Mouse (Mus musculus): ENCODE measurements around the gene Gm867.

Gene Gm867

DNA sequence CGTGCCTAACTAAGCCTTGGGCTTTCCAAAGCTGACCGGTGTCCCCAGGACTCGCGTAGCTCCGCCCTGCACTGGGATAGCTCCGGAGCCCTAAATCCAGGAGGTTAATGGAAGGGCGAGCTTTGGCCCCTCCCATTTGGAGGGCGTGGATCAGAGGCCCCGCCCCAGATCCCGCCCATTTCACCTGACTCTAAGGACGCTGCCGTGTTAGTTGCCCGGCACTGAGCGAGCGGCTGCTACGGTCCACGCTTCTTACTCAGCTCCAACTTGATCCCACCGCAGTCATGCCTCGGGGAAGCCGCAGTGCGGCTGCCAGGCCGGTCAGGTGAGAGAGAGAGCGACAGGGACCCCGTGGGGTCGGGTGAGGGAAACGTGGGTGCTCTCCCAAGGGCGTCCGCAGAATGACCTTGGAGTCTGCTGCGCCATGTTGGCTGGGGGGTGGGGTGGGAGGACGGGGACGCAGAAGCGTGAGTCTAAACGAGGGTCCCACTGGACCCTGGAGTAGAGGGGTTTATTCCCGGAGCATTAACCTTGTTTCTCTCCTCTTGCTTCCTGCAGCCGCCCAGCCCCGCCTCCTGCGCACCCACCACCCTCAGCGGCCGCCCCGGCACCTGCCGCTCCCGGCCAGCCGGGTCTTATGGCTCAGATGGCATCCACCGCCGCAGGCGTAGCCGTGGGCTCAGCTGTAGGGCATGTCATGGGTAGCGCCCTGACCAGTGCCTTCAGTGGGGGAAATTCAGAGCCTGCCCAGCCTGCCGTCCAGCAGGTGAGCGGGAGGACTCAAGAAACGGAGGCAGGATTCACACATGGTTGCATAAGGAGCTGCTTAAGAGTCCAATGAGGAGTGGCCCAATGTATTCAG lies 4.6 kb downstream of the Gm867 start, which contains the start of gene Mmp11:
Mmp11 (minus strand) TSS at position 817 of the 862 bp plus-strand sequence.
- DNase-seq: peak; percentile 58

DNA sequence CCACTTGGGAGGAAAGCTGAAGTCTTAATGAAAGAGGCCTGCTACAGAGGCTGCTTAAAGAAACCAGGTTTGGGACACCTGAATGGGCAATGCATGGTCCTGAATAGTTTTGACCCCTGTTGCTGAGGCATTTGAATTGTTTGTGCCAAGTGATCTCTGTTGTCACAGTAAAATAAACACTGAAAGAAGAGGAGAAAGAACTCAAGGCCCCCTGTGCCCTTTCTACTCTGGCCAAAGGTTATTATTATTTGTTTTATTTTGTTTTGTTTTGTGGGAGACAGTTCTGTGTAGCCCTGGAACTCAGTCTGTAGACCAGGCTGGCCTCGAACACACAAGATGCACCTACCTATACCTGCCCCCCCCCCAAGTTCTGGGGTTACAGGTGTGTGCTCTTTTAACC lies 5.5 kb downstream of the Gm867 start:
- DNase-seq: no peak

DNA sequence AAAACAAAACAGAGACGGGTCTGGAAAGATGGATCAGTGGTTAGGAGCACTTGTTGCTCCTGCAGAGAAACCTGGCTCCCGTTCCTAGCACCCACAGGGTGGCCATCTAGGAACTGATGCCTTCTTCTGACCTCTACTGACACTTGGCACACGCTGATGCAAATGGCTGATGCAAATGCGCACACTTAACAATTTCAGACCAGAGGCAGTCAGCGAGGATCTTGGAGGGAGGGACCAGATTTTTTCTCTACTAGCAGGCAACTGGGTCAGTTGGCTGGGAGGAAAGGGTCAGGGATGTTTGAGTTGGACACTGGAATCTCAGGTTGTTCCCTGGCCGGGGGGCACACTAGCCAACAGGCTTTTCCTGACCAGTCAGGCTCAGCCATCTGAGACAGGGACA lies 7.6 kb downstream of the Gm867 start, which contains the start of gene Chchd10:
Chchd10 (plus strand) TSS at position 240 of the 400 bp plus-strand sequence.
- DNase-seq: no peak

DNA sequence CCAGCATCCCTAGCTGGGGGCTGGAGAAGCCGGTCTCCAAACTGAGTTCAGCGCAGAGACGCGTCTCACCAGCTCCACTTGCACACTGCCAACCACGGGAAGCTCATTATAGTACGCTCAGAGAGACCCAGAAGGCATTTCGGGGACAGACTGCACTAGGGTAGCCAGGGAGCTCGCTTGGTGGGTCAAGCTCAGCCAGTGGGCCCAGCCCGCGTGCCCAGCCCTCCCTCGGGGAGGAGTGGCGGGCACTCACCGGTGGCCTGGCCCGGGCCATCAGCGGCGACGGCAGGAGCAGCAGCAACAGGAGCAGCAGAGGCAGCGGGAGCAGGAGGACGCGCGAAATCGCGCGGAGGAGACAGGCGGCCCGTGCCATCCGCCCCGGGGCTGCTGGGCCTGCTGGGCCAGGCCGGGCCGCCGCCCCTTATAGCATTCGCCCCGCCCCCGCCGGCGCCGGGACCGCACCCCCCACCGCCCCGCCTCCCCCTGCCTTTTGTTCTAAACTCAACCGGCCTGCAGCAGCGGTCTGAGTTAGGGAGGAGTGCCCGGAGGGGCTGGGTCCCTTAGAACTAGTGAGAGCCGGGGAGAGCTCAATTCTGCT lies 8.3 kb downstream of the Gm867 start:
- peak; percentile 42 for DNase-seq

DNA sequence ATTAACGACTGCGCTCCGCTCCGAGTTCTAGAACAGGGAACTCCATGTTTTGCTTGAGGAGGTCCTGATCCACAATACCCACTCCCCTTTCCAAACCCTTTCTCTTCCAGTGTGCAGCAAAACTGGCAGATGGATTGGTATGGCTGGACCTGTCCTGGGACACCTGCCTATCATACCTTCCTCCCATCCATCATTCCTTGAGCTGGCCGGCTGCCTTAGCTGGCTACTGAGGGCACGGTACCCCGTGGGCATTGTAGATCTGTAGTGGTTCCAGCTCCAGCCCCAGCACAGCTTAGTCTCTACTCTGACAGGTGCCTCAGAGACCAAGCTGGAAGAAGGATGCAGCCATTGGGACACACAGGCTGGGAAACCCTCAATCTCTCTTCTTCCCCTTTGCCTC lies 9.2 kb downstream of the Gm867 start:
- no peak for DNase-seq

DNA sequence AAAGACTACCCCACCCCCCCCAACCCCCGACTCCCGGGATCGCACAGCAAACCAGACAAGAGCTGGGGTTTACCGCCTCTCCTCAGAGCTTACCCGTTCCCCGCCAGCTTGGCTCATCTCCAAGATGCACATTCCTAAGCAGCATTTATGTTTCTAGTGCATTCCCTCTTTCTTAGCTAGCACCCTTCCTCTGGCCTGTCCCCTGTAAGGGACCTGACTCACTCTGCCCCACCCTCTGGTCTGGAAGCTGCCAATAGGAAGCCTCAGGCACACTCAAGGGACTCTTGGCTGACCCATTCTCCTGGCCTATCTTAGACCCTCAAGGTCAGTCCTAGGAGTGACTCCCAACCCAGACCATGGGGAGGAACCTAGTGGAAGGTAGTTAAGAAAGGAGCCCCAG lies 10.2 kb downstream of the Gm867 start:
- no peak for DNase-seq

DNA sequence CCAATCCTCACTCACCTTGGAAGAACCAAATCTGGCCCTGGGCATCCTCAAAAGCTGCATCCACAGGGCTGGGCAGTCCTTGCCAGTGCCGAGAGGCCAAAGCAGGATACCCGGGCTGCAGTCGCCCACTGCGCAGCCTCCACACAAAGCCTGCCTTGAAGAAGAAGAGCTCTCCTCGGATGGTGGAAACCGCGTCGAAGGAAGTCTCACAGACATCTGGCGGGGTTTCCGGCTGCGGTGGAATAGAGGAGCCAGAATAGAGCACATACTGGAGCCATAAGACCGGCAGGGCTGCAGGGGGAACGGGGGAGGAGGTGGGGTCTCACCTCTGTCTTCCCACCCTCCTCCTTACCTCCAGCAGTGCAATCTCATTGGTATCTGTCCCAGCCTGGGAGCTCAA lies 14.1 kb downstream of the Gm867 start:
- peak; percentile 29 for DNase-seq

DNA sequence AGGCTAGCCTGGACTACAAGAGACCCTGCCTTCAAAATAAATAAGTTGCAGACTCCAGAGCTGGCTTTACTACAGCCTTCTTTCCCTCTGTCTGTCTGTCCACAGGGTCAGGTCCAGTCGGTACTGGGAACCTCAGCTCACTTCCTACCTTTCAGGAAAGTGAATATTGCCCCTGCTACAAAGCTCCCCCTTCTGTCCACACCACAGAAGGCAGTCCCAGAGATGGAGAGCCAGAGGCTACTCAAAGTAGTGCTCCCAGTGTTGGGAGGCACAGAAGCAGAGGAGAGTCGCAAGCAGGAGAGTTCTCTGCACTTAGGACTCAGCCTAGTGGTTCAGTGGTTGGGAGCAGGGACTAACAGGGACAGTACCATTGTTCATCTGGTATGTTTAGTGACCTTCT lies 16.1 kb downstream of the Gm867 start:
- no peak for DNase-seq

DNA sequence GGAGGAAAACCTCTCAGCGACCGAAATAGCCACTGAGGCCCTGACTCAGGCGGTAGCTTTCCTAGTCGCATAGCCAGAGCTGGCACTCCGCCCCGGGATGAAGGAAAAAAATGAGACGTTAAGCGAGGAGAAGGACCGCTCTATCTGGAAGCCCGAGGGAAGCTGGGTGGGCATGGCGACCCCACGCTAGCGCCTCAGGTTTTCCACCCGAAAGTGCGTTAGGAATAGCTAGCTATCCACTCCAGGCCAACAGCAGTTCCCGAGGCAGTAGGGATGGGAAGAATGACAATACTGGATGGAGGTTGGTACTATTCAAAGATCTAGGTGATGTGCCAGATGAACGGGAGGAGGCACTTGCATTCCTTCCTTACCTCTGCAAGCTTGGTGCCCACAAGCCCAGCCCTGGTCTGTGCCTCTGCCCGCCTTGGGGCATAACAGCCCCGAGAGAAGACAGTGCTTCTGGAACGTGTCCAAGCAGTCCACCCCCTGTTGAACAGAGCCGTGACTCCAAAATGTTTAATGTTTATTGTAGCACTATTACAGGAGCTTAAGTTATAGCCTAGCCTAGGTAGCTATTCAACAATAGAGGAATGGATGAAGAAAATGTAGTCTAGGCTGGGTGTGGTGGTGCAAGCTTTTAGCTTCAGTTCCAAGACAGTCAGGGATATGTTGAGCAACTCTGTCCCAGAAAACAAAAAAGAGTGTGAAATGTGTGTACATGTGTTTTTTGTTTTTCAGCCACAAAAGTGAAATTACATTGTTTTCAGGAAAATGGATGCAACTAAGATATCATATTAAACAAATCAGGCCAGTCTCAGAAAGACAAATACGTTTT lies 18.5 kb downstream of the Gm867 start:
- no peak for DNase-seq

DNA sequence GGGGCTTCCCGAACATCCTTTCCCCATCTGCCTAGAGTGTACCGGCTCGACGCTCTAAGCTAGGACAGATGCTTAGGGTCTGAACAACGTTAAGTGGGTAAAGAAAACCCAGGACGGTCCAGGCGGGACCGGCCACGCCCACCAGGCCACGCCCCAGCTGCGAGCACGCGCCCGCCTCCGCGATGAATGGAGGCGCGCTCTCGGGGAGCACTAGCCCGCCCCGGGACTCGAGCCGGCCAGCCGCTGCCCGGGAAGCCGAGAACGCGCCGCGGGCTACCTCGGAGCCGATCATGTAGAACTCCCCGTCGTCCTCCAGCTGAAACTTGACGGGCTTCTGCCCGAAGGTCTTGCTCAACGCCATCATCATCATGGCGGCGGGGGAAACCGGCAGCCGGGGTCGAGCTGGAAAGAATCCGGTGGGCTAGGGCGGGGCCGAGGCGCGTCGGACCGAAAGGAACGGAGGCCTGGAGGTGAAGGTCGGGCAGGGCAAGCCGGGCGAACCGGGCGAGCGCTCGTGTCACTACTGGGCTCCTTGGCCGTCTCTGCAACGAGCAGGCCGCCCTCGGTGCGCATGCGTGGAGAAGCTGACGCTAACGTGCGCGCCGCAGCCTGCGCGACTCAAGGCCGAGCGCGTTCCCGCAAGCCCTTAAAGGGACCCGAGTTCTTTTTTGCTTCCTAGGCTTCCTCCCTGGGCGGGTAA lies 19.3 kb downstream of the Gm867 start, which contains the start of gene Smarcb1:
Smarcb1 (minus strand) TSS at position 592 of the 700 bp plus-strand sequence.
- peak; percentile 93 for DNase-seq

DNA sequence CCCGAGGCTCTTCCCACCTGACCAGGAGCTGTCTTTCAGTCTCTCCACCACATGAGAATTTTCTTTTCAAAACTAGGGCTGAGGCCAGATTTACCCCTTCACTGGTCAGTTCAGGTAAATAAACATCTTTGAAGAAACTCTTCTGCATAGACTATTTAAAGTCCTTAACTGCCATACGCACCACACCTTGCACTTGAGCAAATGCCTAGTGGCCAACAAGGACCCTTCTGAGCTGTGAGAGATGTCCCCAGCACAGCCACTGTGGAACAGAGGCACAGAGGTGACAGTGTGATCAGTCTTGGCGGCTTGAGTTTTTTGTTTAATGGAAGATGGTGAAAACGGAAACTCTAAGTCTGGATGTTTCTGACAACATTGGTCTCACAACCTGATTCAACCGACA lies 21.4 kb downstream of the Gm867 start:
- DNase-seq: no peak

DNA sequence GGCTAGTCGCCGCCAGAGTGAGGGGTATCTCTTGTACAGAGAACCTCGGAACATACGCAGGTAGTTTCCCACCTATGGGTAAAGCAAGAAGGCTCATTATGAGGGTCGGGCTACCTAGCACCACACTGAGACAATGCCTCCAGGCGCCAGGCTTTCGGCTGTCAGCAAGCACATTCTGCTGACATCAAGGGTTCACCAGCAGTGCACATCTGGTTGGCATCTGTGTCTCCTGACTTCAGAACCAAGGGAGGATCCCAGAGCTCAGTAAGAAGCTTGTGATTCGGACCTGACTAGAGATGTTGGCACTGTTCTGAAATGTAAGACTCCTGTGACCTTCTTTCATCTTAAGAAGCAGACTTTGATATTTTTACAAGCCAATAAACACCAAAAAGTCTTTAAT lies 23.6 kb downstream of the Gm867 start:
- DNase-seq: no peak

DNA sequence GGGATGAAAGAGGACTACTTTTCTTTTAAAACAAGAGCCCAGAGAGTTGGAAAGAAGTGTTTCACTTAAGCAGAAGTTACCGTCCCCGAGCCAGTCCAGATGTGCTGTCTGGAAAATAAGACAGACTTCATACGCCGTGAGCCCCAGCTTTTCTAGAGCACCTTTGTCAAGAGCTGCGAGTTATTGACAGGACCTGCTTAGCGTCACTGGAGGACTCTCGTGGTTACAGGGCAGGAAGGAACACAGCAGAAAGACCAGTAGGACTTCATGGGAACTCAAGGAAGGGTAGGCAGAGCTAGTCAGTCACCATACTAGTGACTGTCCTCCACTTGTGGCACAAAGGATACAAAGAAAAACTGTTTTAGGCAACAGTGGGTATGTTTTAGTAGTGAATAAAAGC lies 24.9 kb downstream of the Gm867 start:
- DNase-seq: no peak

DNA sequence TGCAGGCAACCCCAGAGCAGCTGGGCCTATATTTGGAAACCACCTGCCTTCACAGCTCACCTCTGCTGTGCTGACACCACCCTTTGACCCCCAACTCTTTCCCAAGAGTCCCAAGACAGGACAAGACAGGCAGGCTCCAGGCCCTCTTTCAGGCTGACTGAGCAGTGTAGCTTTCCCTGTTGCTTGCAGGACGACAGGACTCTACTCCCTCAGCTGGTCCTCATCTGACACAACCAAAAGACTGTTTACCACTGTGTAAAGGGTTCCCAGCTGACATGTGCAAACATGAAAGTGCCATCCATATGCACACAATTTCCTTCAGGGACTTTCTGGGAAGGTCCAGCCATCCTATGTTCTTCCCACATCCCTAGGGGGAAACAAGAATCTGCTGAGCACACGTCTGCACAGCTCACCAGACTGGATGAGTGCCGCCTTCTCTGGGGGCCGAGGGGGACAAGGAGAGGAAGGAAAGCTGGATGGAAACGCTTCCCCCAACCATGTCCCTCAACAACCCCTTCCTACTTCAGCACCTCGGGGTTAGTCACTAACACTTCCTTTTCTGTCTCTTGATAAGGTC lies 27.4 kb downstream of the Gm867 start:
- no peak for DNase-seq

DNA sequence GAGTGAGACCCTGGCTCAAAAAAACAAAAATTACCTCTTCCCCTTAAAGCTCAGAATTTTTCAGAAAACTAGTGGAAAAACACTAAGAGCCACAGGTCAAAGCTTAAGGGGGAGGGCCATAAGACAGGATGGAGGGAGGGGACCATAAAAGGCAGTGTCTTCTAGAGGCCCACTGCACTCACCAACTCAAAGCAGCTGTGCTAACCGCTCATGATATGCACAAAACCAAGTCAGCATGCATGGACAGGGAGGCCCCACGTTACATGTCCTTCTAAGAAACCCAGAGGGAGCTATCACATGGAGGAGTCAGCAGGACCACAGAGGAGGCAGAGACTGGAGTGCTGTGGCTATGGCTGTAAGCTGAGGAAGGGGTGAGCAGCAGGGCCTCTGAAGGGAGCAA lies 29.8 kb downstream of the Gm867 start:
- DNase-seq: no peak

DNA sequence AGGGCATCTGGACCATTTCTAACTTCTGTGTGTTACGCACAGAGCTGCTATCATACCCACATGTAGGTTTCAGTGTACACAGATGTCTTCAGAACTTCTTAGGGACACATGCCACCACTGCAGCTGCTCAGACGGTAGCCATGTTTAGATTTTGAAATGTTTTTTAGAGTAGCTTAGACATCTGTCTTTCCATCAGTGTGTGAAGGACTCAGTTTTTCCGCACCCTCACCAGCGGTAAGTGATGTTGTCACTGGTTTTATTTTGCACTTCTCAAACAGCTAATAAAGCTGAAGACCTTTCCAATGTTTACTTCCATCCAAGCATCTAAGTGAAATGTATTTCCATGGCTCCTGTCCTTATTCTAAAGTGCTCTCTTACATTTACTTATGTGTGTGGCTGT lies 33.6 kb downstream of the Gm867 start:
- no peak for DNase-seq

DNA sequence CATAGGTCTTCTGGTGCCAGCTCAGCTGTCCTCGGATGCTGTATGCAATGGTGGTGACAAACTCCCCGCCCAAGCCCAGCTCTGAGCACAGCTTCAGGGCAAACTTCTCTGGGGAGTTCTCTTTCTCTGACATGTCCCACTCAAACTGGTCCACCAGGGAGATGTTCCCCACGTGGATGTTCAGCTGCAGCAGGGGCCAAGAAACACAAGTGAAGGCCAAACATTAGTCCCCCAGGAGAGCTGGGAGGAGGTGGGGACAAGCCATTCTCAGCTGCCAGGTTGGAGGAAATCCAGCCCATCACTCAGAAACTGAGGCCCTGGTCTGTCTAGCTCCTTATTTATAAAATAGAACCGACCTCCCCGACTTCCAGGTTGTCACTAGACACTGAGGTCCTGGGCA lies 36.1 kb downstream of the Gm867 start:
- DNase-seq: no peak

DNA sequence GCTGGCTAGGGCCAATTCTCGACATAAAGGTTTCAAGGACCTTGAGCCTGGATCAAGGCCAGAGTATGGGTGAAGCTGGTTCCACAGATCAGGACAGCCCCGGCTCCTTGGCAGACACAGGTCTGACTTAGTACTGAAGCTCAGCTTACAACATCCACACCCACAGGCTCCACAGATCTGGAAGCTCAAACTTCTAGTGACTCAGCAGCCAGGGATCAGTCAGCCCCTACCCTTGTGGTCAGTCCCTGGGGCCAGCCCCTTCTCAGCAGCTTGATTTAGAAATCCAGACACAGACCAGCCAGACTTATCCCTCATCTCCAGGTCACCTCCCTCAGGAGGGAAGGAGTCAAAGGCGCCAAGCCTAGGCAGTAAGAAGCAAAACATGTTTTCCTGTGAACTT lies 41.6 kb downstream of the Gm867 start:
- DNase-seq: no peak

DNA sequence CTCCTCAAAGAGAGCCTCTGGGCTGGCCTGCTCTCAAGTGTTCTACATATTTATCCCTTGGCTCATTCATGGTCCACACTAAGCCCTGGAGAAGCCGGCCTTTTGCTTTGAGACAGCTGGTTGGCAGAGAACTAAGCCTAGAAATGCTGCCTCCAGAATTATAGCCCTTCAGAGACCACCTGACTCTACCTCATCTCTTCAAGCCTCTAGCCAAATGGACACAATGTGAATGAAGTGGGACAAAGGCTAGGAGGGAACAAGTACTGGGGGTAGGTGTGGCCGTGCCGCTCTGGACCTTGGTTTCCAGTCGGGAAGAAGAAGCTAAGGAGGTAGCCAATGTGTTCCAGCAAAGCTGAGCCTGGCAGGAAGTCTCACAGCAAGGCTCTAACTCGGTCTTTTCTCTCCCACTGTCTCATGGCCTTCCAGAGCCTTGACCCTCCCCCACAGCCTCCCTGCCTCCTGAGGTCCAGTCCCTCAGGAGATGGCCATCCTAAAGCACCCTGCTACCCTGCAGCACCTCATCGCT lies 42.4 kb downstream of the Gm867 start:
- no peak for DNase-seq

DNA sequence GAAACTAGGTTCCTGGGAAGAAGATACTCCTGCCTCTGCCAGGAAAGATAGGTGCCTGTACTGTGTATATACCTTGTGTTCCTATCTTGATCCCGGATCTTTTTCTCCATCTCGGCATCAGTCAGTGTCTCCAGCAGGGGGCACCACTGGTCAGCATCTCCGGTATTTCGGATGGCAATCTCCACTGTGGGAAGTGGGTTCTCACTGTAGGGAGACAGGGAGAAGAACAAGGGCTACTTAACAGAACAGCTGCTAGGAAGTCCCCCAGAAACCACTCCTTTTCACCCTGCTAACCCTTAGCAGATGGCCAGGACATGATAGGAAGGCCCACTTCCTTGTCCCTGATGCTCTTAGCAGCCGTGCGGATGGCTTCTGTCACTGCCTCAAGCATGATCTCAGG lies 43.1 kb downstream of the Gm867 start:
- peak; percentile 40 for DNase-seq

DNA sequence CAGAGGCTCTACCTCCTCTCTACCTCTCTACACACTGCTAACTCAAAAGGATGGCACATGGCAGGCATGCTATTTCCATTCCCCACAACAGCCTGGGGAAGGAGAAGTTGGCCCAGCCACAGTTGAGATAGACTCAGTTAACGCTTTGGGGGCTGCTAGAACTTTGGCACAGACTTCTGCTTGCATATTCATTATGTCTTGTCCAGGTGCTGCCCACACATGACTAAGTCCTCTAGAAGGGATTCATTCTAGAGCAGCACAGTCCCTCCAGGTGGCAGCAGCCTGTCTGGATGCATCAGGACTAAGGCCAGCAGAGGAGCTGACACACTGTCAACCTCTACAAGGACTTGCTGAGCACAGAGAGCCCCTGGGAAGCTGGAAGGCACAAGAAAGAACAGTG lies 44.3 kb downstream of the Gm867 start:
- DNase-seq: no peak

DNA sequence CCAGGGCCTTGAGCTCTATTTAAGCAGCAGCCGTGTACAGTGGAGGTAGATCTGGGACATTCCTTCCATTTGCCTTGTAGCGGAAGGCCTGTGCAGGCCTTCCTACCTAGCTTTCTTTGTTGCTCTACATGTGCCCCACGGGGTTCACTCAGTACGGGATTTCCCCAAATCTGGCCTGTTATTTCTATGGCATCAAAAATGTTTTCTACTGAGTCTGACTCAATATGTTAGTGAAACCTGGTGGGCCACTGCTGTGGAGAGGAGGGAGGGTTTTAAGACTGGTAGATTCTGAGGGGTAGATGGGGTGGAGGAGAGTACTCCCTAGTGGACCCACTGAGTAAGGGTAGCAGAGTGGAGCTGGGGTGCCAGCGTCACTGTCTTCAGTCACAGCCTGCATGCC lies 44.7 kb downstream of the Gm867 start:
- DNase-seq: no peak

Measured in thymus, postnatal 25 days (tissue).